Mouse (Mus musculus): Measurements from ENCODE around the gene Cdhr5. TPM values are rescaled to one million over a fixed set of nuclear protein-coding genes. Genes with fewer than 3 reads are reported as not detected.

The Cdhr5 gene
- total RNA-seq, 2 experiments from 2014 or later, result not detected

DNA sequence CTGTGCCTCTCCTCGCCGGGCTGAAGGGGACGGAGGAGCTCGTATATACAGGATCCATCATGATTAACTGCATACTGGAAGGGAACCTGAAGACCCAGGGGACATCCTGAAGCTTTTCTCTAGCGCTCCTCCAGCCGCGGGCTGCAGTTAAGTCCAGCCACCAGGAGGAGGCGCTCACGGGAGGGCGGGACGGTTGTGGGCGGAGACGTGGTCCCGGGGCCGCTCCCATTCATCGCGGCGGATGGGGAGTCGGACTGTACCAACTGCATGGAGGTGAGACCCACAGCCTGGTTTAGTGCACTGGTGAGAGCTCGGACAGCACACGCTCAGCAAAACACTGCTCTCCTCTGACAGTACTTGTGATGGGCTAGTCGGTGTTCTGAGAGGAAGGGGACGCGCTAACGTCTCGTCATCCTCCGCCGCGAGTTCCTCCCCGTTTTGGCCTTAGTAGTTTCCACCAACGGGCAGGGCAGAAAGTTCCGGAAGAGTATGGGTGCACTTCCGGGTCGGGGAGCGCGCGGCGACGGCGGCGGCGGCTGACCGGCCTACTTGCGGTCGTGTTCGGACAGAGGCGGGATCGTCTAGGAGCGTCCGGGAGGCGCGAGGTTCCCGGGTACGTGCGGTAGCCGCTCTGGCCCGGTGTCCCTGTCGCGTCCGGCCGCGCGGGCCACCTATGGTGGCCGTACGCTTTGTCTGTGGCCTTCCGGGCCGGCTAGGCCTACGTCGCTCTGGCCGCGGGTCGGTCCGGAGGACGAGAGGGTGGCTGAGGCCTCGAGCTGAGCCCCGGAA lies 48.1 kb downstream of the Cdhr5 start, which contains the start of gene Phrf1:
Phrf1 (plus strand) TSS at position 506 of the 789 bp plus-strand sequence.
- intact Hi-C loops (cut with DNase I), result loop anchor here (2.0 kb wide), 1 partner anchor 134 kb away; no protein-coding TSS in a partner anchor
- peak; percentile 93 to 97 for DNase-seq

DNA sequence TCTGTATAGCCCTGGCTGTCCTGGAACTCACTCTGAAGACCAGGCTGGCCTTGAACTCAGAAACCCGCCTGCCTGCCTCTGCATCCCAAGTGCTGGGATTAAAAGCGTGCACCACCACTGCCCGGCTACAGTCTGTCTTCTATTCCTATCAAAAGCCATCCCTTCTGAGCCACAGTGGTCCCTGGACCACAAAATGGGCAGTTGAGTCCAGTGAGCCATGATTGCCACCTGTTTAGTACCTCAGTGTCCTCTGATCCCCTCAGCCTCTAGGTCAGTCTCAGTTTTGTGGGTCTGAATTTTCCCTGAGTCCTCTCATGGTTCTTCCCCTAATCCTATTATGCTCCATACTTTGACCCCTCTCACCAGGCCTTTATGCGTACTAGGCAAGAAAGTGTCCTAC lies 48.8 kb downstream of the Cdhr5 start:
- DNase-seq, result no peak
- intact Hi-C loops (cut with DNase I), result loop anchor here (2.0 kb wide), 1 partner anchor 135 kb away; no protein-coding TSS in a partner anchor

DNA sequence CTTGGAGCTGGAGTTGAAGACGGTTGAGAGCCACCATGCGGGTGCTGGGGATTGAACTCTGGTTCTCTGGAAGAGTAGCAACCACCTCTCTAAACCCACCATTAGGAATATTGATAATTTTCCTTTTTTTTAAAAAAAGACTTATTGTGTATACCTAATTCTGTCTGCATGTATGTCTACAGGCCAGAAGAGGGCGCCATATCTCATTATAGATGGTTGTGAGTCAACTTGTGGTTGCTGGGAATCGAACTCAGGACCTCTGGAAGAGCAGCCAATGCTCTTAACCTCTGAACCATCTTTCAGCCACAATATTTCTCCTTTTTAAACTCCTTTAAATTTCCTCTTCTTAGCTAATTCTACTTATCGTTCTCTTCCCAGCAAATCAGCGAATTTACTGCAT lies 50.1 kb downstream of the Cdhr5 start:
- intact Hi-C loops (cut with DNase I), result no loop called here
- DNase-seq, result no peak

DNA sequence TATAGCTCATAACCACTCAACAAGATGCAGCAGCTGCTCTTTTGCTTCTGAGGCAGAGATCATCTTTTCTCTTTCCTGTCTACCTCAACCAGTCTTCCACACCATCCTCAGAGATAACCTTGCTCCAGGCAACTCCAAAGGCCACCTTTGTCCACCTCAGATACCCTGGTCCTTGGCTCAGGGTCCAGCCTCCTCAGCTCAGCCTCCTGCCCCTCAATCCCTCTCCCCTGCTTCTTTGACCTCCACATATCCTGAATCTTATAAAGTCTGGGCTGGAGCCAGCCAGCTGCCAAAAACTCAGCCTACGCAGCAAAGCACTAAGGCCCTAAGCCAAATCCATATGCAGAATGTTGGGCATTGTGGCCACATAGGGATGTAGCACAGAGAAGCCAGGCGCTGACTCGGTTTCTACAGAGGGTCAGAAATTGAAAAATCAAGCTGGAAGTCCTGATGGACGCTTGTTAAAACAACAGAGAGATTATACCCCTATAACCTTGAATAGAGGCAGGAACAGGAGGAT lies 53.8 kb downstream of the Cdhr5 start:
- no peak for DNase-seq
- intact Hi-C loops (cut with DNase I), result no loop called here

DNA sequence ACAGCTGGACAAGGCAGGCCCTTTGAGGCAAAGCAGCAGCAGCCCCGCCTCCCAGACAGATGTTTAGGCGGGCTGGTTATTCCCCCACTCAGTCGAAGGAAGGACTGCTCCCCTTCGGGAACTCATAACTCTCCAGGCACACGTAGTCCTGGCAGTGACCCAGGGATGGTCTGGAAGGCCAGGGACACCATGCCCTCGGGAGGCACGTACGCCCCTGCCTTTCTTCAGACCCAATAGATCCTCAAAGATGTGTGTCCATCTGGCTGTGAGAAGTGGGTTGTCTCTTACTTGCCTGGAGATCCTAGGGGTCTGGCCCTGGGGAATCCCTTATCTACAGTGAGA lies 54.5 kb downstream of the Cdhr5 start:
- intact Hi-C loops (cut with DNase I), result no loop called here
- no peak for DNase-seq

DNA sequence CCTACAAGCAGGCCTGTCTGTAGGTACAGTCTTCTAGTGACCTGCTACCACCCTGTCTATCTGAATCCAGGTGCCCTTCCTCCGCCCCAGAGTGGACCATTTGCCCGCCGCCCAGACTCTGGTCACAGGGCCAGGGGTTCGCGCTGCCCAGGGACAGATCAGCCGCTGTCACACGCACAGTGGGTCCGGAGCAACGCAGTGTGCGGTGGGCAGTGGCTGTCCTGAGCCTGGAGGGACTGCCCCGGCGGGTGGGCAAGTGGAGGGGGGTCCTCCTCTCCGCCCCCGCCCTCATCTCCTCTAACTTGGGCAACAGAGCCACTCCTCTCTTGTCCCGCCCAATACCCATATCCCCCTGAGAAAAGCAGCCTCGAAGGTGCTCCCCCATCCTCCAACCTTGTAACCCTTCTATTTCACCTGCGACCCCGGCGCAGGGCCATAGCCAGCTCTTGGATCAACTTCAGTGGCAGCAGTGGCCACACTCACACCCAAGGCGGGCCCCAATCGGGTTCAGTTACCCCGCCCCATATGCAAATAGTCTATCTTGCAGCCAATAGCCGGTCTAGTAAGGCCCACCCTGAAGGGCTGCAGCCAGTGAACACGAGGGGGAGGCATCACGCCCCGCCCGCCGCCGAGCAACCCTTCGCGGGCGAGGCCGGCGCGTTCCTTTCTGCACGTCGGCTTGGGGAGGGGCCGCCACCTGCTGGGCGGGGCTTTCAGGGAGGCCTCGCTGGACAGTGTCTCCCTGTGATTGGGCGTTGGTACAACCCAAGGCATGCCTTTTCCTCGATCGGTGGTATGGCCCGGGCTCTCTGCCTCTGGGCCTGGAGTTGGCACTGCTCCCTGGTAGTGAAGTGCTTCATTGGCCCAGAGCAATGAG lies 55.1 kb downstream of the Cdhr5 start:
- peak; percentile 97 to 98 for DNase-seq
- intact Hi-C loops (cut with DNase I), result no loop called here

DNA sequence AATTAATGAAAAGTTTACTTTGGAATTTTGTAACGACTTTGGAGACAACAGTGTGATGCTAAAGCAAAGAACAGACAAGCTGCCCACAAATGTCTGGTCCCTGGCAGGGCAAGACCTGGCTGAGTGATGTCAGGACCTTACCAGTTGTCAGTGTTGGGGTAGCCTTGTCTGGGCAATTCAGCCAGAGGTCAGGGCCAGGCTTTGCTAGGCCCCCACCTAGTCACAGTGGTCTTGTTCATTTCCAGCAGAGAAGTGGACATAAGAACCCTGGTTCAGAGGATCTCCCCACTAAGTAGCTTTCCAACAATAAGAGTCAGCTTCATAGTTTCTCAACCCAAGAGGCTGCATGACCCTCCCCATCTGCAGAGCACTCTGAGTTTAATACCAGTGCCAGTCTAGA lies 56.2 kb downstream of the Cdhr5 start:
- no peak for DNase-seq
- intact Hi-C loops (cut with DNase I), result no loop called here

DNA sequence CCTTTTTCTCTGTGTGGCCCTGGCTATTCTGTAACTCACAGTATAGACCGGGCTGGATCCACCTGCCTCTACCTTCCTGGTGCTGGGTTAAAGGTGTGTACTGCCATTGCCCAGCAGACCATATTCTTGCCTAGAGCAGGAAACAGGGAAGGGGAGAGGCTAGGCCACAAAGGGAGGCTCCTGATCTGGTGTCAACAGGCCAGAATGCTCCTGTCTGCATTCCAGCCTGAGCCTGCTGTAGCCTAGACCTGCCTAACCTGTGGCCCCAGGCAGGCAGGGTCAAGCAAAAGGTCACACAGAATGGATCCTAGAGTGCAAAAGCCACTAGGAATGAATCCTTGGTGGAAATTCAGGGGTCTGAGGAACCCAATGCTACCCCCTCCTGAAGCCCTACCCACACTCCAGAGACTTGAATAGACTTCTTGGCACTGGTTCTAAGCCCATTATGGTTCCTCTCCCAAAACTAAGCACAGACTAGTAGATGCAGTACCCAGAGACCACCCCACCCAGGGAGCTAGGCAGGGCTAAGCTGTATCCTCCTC lies 57.0 kb downstream of the Cdhr5 start:
- intact Hi-C loops (cut with DNase I), result no loop called here
- DNase-seq, result no peak

Small RNAs within 50 kb of the gene (microRNA-seq; reads per million reads assigned to microRNA genes)
- gene Mir210, result 530 to 863 reads per million in 2 experiments

Other genes with a start within 250 kb of the Cdhr5 start
- gene Gm17387, start 247.7 kb downstream of the Cdhr5 start, total RNA-seq (2021), result not detected
- under 1 TPM in 1 of 2 experiments, not detected in 1; 0.22 TPM for gene B4galnt4, start 215.7 kb downstream of the Cdhr5 start, total RNA-seq (2021)
- gene Pkp3, start 198.6 kb downstream of the Cdhr5 start, total RNA-seq (2021), result under 1 TPM in 1 of 2 experiments, not detected in 1; 0.24 TPM
- 1 to 10 TPM; 6.7 to 8.2 TPM for gene Sigirr, start 176.2 kb downstream of the Cdhr5 start, total RNA-seq (2021)
- gene Ano9, start 159.0 kb downstream of the Cdhr5 start, total RNA-seq (2021), result under 1 TPM; 0.10 to 0.14 TPM
- 10 to 100 TPM; 37.4 to 45.9 TPM for gene Ptdss2, start 154.4 kb downstream of the Cdhr5 start, total RNA-seq (2021)
- gene Rnh1, start 103.9 kb downstream of the Cdhr5 start, total RNA-seq (2021), result 10 to 100 TPM; 72.9 to 75.3 TPM
- 100 to 1,000 TPM; 102 to 114 TPM for gene Hras, start 82.8 kb downstream of the Cdhr5 start, total RNA-seq (2021)
- 1 to 10 TPM; 3.3 to 4.0 TPM for gene Lrrc56, start 82.6 kb downstream of the Cdhr5 start, total RNA-seq (2021)
- gene Lmntd2, start 62.7 kb downstream of the Cdhr5 start, total RNA-seq (2021), result not detected
- 1 to 10 TPM; 1.9 to 4.9 TPM for gene Rassf7, start 60.9 kb downstream of the Cdhr5 start, total RNA-seq (2021)
- gene Phrf1, start 48.0 kb downstream of the Cdhr5 start, total RNA-seq (2021), result 10 to 100 TPM; 46.1 to 47.4 TPM
- gene Irf7, start 10.3 kb downstream of the Cdhr5 start, total RNA-seq (2021), result 1 to 10 TPM; 1.7 TPM
- under 1 TPM in 1 of 2 experiments, not detected in 1; 0.48 TPM for gene Sct, start 2.3 kb upstream of the Cdhr5 start, total RNA-seq (2021)
- gene Drd4, start 15.2 kb upstream of the Cdhr5 start, total RNA-seq (2021), result not detected
- gene Deaf1, start 50.9 kb upstream of the Cdhr5 start, total RNA-seq (2021), result 10 to 100 TPM; 25.0 to 27.0 TPM
- 10 to 100 TPM; 13.5 to 14.7 TPM for gene Tmem80, start 51.0 kb upstream of the Cdhr5 start, total RNA-seq (2021)
- gene Eps8l2, start 62.1 kb upstream of the Cdhr5 start, total RNA-seq (2021), result 1 to 10 TPM; 2.8 to 3.0 TPM
- 100 to 1,000 TPM; 137 to 155 TPM for gene Taldo1, start 115.4 kb upstream of the Cdhr5 start, total RNA-seq (2021)
- 10 to 100 TPM; 12.2 to 15.0 TPM for gene Gatd1, start 137.3 kb upstream of the Cdhr5 start, total RNA-seq (2021)
- 1 to 10 TPM; 1.6 TPM for gene Cend1, start 152.7 kb upstream of the Cdhr5 start, total RNA-seq (2021)
- gene Slc25a22, start 161.1 kb upstream of the Cdhr5 start, total RNA-seq (2021), result 10 to 100 TPM; 53.3 to 59.8 TPM
- 1 to 10 TPM; 2.3 to 3.5 TPM for gene Pidd1, start 167.2 kb upstream of the Cdhr5 start, total RNA-seq (2021)
- gene Rplp2, start 170.6 kb upstream of the Cdhr5 start, total RNA-seq (2021), result 1,000 to 10,000 TPM; 1,065 to 1,124 TPM
- gene Pnpla2, start 178.4 kb upstream of the Cdhr5 start, total RNA-seq (2021), result 100 to 1,000 TPM; 244 to 353 TPM
- 10 to 100 TPM; 23.2 to 26.1 TPM for gene Cracr2b, start 184.3 kb upstream of the Cdhr5 start, total RNA-seq (2021)
- 100 to 1,000 TPM; 297 to 312 TPM for gene Cd151, start 190.6 kb upstream of the Cdhr5 start, total RNA-seq (2021)
- 10 to 100 TPM; 59.8 to 65.5 TPM for gene Polr2l, start 198.3 kb upstream of the Cdhr5 start, total RNA-seq (2021)
- 10 to 100 TPM; 37.3 to 38.9 TPM for gene Tspan4, start 198.5 kb upstream of the Cdhr5 start, total RNA-seq (2021)